Mouse (Mus musculus) left cerebral cortex, adult 18-20 months (tissue): Measurements from ENCODE around the gene Tirap. TPM values are rescaled to one million over a fixed set of nuclear protein-coding genes. Genes with fewer than 3 reads are reported as not detected.
"Not testable (repeated sequence)": the region's sequence is repeated elsewhere in the genome, so short reads cannot be mapped to it uniquely, and the experiment has no call there.

Experiments
- DNase-seq, 2 experiments: peaks; one replicate each; pipeline ENCODE4 v3.0.0; 2021 to 2022; ENCODE audit warnings: low spot score in 2 of 2, mixed read lengths in 1 of 2
- total RNA-seq, 2 experiments: library from RNA; stranded (reverse); gene quantifications; 2 replicates each; pipeline ENCODE4 v1.2.3; 2021

Gene Tirap
- total RNA-seq, 2 experiments from 2014 or later, result 2.4 to 2.7 TPM

DNA sequence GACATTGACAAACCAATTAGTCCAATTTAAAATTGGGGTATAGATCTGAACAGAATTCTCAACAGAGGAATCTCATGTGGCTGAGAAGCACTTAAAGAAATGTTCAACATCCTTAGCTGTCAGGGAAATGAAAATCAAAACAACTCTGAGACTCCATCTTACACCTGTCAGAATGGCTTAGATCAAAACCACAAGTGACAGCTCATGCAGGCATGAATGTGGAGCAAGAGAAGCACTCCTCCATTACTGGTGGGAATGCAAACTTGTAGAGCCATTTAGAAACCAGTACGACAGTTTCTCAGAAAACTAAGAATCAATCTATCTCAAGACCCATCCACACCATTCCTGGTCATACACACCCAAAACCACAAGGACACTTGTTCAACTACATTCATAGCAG, 47.2 kb downstream of the Tirap start:
- DNase-seq, result no peak

GRCm38 (mm10) chr9:35148822-35149221, 51.3 kb downstream of the Tirap start:
- DNase-seq, result not testable (repeated sequence)

DNA sequence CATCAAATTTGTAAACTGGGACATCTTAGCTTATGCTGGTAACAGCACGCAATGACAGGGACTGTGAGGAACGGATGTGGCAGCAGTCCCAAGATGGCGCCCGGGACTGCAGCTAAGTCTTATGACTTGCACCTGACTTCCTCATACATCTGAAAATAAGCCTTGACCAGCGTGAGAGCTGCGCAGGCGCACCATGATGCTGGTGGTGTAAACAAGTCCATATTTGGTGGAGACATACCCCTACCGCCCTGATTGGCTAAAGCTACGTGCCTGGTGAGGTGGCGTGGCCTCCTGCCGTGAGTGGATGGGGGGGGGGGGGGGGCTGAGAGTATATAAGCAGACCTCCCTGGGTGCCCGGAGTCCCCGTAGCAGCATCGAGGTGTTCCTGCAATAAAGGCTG, 52.8 kb downstream of the Tirap start:
- DNase-seq, result not testable (repeated sequence)

DNA sequence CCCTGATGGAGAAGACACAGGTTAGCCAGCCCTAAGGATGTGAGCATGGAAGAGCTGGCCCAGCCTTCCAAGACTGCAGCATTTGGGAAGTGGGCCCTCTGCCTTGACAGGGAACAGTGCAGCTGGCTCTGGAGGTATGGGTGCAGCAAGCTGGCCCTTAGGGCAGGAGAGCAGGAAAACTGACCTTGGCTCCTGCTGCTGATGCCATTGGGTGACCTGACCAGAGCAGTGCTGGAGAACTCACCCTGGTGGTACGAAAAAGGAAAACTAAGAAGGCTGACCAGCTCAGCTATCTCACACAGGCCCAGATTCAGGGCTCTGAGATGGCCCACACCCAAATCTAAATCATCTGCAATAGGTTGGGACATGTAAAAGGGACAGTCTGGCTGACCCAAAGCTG, 54.3 kb downstream of the Tirap start:
- DNase-seq, result no peak

- no peak for DNase-seq
Observed at GRCm38 (mm10) chr9:35145118-35145517, 55.0 kb downstream of the Tirap start.

DNA sequence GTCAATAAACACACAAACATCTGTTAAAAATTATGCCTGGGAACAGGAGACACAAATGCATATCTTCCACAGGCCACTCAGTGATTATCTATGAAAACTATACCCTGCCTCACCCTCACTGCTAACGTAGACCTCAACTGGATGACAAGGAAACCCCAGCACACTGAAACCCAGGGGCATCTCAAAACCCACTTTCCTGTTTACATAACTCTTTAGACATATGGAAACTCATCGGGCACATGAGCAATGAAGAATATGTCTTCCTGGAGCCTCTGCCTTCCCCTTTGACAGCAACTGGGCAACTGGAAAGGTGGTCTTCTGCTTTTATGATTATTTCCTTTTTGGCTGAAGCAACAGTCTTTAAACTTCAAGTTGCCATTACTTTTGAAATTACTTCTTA, 57.9 kb downstream of the Tirap start:
- DNase-seq, result no peak

- no peak for DNase-seq
Observed at GRCm38 (mm10) chr9:35139231-35139744, 60.8 kb downstream of the Tirap start.

DNA sequence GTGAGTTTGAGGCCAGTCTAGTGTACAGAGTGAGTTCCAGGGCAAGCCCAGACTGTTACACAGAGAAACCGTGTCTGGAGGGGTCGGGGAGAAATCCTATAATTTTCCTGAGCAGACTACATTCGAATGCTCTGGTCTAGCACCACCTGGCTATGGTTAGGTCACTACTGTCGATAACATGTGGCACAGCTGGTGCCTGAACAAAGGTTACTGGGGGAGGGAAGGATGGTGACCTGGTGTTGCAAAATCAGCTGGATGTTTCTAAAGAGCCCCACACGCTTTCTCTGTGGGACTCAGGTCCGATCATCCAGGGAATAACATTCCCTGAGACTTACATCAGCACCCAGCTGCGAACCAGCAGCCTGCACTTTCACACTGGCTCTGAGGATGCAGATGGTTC, 62.1 kb downstream of the Tirap start:
- no peak for DNase-seq

DNA sequence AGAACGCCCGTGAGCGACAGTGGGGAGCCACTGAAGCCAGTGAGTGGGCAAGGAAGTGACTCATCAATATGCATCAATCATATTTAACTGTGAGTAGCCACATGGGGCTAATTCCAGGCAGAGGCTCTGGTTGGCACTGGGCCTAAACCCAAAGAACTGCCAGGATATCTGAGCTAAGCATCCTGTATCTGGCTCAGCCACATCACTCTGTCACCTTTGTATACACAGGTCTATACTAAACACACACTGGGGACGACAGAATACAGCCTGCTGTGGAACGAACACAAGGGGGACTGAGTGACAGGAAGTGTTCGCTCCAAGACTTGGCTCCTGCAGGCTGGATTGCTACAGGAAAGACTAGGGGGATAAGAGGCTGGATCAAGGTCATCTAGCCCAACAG, 64.5 kb downstream of the Tirap start:
- DNase-seq, result no peak

Other genes with a start within 250 kb of the Tirap start
- gene St3gal4, start 81.0 kb downstream of the Tirap start, total RNA-seq, result 10 to 100 TPM; 26.7 to 29.7 TPM
- 10 to 100 TPM; 14.7 to 18.6 TPM for gene Dcps, start 24.2 kb downstream of the Tirap start, total RNA-seq
- gene Srpr, start 116 bp downstream of the Tirap start, total RNA-seq, result 10 to 100 TPM; 65.5 to 68.8 TPM
- 10 to 100 TPM; 29.7 to 36.0 TPM for gene Foxred1, start 10.8 kb upstream of the Tirap start, total RNA-seq
- 10 to 100 TPM; 20.3 to 25.2 TPM for gene Fam118b, start 67.5 kb upstream of the Tirap start, total RNA-seq
- 10 to 100 TPM in 1 of 2 experiments, 1 to 10 TPM in 1; 9.8 to 10.8 TPM for gene Rpusd4, start 67.6 kb upstream of the Tirap start, total RNA-seq
- 1 to 10 TPM; 7.8 to 9.4 TPM for gene Cdon, start 220.8 kb upstream of the Tirap start, total RNA-seq